Mouse (Mus musculus): ENCODE results near the gene Pdgfra. TPM values are rescaled to one million over a fixed set of nuclear protein-coding genes. Genes with fewer than 3 reads are reported as not detected.

The Pdgfra gene
- polyA plus RNA-seq, 1 experiment, result 115 TPM

GRCm38 (mm10) chr5:75154621-75155235 lies 2.6 kb downstream of the Pdgfra start:
- Histone ChIP-seq H3K4me3 (ENCODE audit: insufficient read depth, low read length) (peak overlapping the region; percentile 59), H3K27ac (ENCODE audit: insufficient read depth, low read length) (peak overlapping the region; percentile 90), H3K4me1 (ENCODE audit: control insufficient read depth, insufficient read depth, low read length) (no peaks in the 10 kb centered on the region)
- TF ChIP-seq CTCF (IDR thresholded peaks at IDR 0.05; ENCODE audit: borderline replicate concordance, insufficient read depth, low read length) (no peak), POLR2A (IDR thresholded peaks at IDR 0.05; ENCODE audit: low read depth, low read length) (peak; percentile 47)

DNA sequence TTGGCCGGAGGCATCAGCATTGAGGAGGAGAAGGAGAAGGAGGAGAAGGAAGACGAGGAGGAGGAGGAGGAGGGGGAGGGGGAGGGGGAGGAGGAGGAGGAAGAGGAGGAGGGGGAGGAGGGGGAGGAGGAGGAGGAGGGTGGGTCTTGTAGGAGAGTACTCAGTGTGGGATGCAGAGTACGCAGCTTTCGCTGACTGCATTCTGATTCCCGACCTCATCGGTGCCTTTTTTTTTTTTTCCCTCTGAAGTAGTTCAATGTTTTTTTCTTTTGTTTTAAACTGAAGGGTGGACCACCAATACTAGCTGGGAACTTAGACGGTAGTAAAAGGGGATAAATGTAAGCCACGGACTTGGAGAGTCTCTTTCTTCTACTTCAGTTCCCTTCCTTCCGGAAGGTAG lies 3.2 kb downstream of the Pdgfra start:
- H3K4me1 ChIP-seq (ENCODE audit: control insufficient read depth, insufficient read depth, low read length), result no peaks in the 10 kb centered on the region; the same call in 1 of the 2 replicates
- peak overlapping the region; percentile 59 for H3K4me3 ChIP-seq (ENCODE audit: insufficient read depth, low read length)
- peak overlapping the region; percentile 90 for H3K27ac ChIP-seq (ENCODE audit: insufficient read depth, low read length)
- 0 out of 2 replicates have a peak, but pooled peaks have one; percentile 4 for TF ChIP-seq POLR2A (IDR thresholded peaks at IDR 0.05; ENCODE audit: low read depth, low read length)
- TF ChIP-seq CTCF (IDR thresholded peaks at IDR 0.05; ENCODE audit: borderline replicate concordance, insufficient read depth, low read length), result no peak

- TF ChIP-seq POLR2A (IDR thresholded peaks at IDR 0.05; ENCODE audit: low read depth, low read length) (peak; percentile 85), CTCF (IDR thresholded peaks at IDR 0.05; ENCODE audit: borderline replicate concordance, insufficient read depth, low read length) (peak; percentile 81)
- H3K4me3 ChIP-seq (ENCODE audit: insufficient read depth, low read length), result peak overlapping the region; percentile 44
- H3K27ac ChIP-seq (ENCODE audit: insufficient read depth, low read length), result peak overlapping the region; percentile 63
- no peaks in the 10 kb centered on the region; the same call in 1 of the 2 replicates for H3K4me1 ChIP-seq (ENCODE audit: control insufficient read depth, insufficient read depth, low read length)
Measured at GRCm38 (mm10) chr5:75155741-75156553, 3.9 kb downstream of the Pdgfra start.

DNA sequence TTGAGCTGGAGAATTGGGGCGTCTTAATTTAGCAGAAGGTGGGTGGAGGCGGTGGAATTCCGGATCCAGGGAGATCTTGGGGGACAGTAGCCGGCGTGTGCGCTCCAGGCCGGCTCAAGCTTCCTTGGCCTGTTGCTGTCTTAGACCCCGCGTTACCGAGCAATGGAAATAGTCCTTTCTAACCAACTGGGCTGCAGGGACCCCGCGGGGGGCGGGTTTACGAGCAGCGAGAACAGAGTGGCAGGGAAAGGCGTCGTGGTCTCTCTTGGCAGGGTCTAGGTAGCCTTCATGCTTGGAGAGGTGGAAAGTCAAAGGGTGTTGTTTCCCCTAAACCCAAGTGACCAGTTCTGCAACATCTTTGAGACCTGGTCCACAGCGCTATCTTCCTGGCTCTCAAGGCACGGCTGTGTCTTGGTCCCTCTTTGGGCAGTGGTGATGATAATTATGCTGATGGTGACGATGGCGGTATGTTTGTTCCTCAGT lies 4.5 kb downstream of the Pdgfra start:
- H3K4me3 ChIP-seq (ENCODE audit: insufficient read depth, low read length), result peak overlapping the region; percentile 44
- no peaks in the 10 kb centered on the region; the same call in 1 of the 2 replicates for H3K4me1 ChIP-seq (ENCODE audit: control insufficient read depth, insufficient read depth, low read length)
- peak overlapping the region; percentile 44 for H3K27ac ChIP-seq (ENCODE audit: insufficient read depth, low read length)
- TF ChIP-seq POLR2A (IDR thresholded peaks at IDR 0.05; ENCODE audit: low read depth, low read length) (no peak), CTCF (IDR thresholded peaks at IDR 0.05; ENCODE audit: borderline replicate concordance, insufficient read depth, low read length) (no peak)

- Histone ChIP-seq H3K27ac (ENCODE audit: insufficient read depth, low read length) (peak overlapping the region; percentile 44; the same call in 1 of the 2 replicates), H3K4me1 (ENCODE audit: control insufficient read depth, insufficient read depth, low read length) (no peaks in the 10 kb centered on the region; the same call in 1 of the 2 replicates), H3K4me3 (ENCODE audit: insufficient read depth, low read length) (peak overlapping the region; percentile 44)
- TF ChIP-seq CTCF (IDR thresholded peaks at IDR 0.05; ENCODE audit: borderline replicate concordance, insufficient read depth, low read length) (peak; percentile 54), POLR2A (IDR thresholded peaks at IDR 0.05; ENCODE audit: low read depth, low read length) (no peak)
Measured at GRCm38 (mm10) chr5:75157038-75157437, 4.9 kb downstream of the Pdgfra start.

- H3K4me1 ChIP-seq (ENCODE audit: control insufficient read depth, insufficient read depth, low read length), result no peaks in the 10 kb centered on the region; the same call in 1 of the 2 replicates
- no peak overlapping the region for H3K4me3 ChIP-seq (ENCODE audit: insufficient read depth, low read length)
- TF ChIP-seq POLR2A (IDR thresholded peaks at IDR 0.05; ENCODE audit: low read depth, low read length), result no peak
- TF ChIP-seq CTCF (IDR thresholded peaks at IDR 0.05; ENCODE audit: borderline replicate concordance, insufficient read depth, low read length), result no peak
- H3K27ac ChIP-seq (ENCODE audit: insufficient read depth, low read length), result no peak overlapping the region
Measured at GRCm38 (mm10) chr5:75160530-75161170, 8.6 kb downstream of the Pdgfra start.

- no peak for TF ChIP-seq POLR2A (IDR thresholded peaks at IDR 0.05; ENCODE audit: low read depth, low read length)
- no peak for TF ChIP-seq CTCF (IDR thresholded peaks at IDR 0.05; ENCODE audit: borderline replicate concordance, insufficient read depth, low read length)
- H3K27ac ChIP-seq (ENCODE audit: insufficient read depth, low read length), result no peak overlapping the region
- H3K4me1 ChIP-seq (ENCODE audit: control insufficient read depth, insufficient read depth, low read length), result no peaks in the 10 kb centered on the region; the same call in 1 of the 2 replicates
- no peak overlapping the region for H3K4me3 ChIP-seq (ENCODE audit: insufficient read depth, low read length)
Measured at GRCm38 (mm10) chr5:75161586-75161985, 9.5 kb downstream of the Pdgfra start.

DNA sequence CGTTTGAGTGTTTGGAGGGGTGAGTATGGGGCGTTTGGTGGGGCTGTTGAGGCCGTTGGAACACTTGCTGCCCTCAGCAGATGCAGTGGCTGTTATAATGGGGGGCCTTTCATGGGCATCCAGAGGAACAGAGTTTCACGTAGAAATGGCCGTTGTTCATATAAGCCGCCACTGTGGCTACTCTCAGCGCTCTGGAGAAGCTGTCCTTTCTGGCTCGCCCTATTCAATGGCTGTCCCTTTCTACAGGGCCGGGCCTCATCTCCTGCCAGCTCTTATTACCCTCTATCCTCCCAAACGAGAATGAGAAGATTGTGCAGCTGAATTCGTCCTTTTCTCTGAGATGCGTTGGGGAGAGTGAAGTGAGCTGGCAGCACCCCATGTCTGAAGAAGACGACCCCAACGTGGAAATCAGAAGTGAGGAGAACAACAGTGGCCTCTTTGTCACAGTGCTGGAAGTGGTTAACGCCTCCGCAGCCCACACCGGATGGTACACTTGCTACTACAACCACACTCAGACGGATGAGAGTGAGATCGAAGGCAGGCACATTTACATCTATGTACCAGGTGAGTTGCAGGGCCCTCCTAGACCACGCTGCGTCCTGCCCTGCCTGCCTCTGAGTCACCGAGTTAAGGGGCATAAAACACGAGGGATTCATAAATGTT lies 11.3 kb downstream of the Pdgfra start:
- TF ChIP-seq POLR2A (IDR thresholded peaks at IDR 0.05; ENCODE audit: low read depth, low read length) (no peak), CTCF (IDR thresholded peaks at IDR 0.05; ENCODE audit: borderline replicate concordance, insufficient read depth, low read length) (no peak)
- H3K27ac ChIP-seq (ENCODE audit: insufficient read depth, low read length), result no peak overlapping the region
- no peaks in the 10 kb centered on the region; the same call in 1 of the 2 replicates for H3K4me1 ChIP-seq (ENCODE audit: control insufficient read depth, insufficient read depth, low read length)
- no peak overlapping the region for H3K4me3 ChIP-seq (ENCODE audit: insufficient read depth, low read length)

DNA sequence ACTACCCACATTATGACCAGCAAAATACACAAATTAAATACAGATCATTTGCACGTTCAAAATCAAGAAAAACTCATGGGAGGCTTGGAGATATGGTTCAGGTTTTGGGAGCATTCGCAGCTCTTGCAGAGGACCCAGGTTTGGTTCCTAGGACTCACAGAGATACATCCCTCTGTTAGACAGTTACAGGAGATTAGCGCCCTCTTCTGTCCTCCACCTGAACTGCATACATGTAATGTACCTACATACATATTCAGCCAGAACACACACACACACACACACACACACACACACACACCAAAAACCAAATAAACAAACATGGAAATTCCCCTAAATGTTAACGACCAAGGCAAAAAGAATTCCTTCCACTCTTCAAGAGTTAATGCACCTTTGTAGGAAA lies 12.6 kb downstream of the Pdgfra start:
- H3K4me1 ChIP-seq (ENCODE audit: control insufficient read depth, insufficient read depth, low read length), result no peaks in the 10 kb centered on the region; the same call in 1 of the 2 replicates
- no peak overlapping the region for H3K4me3 ChIP-seq (ENCODE audit: insufficient read depth, low read length)
- no peak for TF ChIP-seq CTCF (IDR thresholded peaks at IDR 0.05; ENCODE audit: borderline replicate concordance, insufficient read depth, low read length)
- no peak for TF ChIP-seq POLR2A (IDR thresholded peaks at IDR 0.05; ENCODE audit: low read depth, low read length)
- H3K27ac ChIP-seq (ENCODE audit: insufficient read depth, low read length), result no peak overlapping the region

Measured in embryonic fibroblast, embryonic 13.5 days (primary cell).